Mouse (Mus musculus) MEL (cell line): ENCODE results near the gene Polr3b. TPM values are rescaled to one million over a fixed set of nuclear protein-coding genes. Genes with fewer than 3 reads are reported as not detected.

ENCODE experiments used
- DNase-seq: peaks from one replicate; pipeline ENCODE4 v3.0.0; 2011; ENCODE audit warnings: low read depth, low spot score
- H3K27ac ChIP-seq: 2 replicates; pipeline ENCODE4 v1.5.1; 2012; ENCODE audit warnings: low read depth, mild to moderate bottlenecking, control low read depth, low read length, moderate library complexity; ENCODE audit not compliant: control insufficient read depth
- H3K27me3 ChIP-seq, 2 experiments: fragments of 150-350 bp in 1 of 2; sonication (generic) in 1 of 2; 2 replicates each; pipeline ENCODE4 v1.6.1; 2012; ENCODE audit warnings: low read length in 2 of 2, mild to moderate bottlenecking in 2 of 2, improper control_type of control experiment in 1 of 2, moderate library complexity in 1 of 2; ENCODE audit not compliant: insufficient read depth in 2 of 2, control insufficient read depth in 1 of 2
- H3K36me3 ChIP-seq, 2 experiments: 2 replicates each; pipeline ENCODE4 v1.6.1; 2012 to 2014; ENCODE audit warnings: low read length in 2 of 2, improper control_type of control experiment in 1 of 2, inconsistent platforms in 1 of 2, mild to moderate bottlenecking in 1 of 2; ENCODE audit not compliant: insufficient read depth in 2 of 2, control insufficient read depth in 1 of 2
- H3K4me1 ChIP-seq, 2 experiments: fragments of 150-350 bp in 1 of 2; sonication (generic) in 1 of 2; 2 replicates each; pipeline ENCODE4 v1.6.1; 2012; ENCODE audit warnings: low read length in 2 of 2, improper control_type of control experiment in 1 of 2, mild to moderate bottlenecking in 1 of 2; ENCODE audit not compliant: insufficient read depth in 2 of 2, control insufficient read depth in 1 of 2
- H3K4me3 ChIP-seq, 2 experiments: fragments of 150-350 bp in 1 of 2; sonication (generic) in 1 of 2; 2 replicates each; pipeline ENCODE4 v1.5.1; 2012; ENCODE audit warnings: low read depth in 2 of 2, low read length in 2 of 2, mild to moderate bottlenecking in 2 of 2, moderate library complexity in 2 of 2, control low read depth in 1 of 2, improper control_type of control experiment in 1 of 2; ENCODE audit not compliant: control insufficient read depth in 1 of 2, insufficient read depth in 1 of 2
- H3K79me2 ChIP-seq: 2 replicates; pipeline ENCODE4 v1.6.1; 2012; ENCODE audit warnings: mild to moderate bottlenecking, low read length, moderate library complexity; ENCODE audit not compliant: control insufficient read depth, poor library complexity, insufficient read depth
- H3K9ac ChIP-seq: 2 replicates; pipeline ENCODE4 v1.6.1; 2012; ENCODE audit warnings: low read depth, mild to moderate bottlenecking, control low read depth, low read length, moderate library complexity; ENCODE audit not compliant: control insufficient read depth, poor library complexity, severe bottlenecking
- H3K9me3 ChIP-seq: fragments of 150-350 bp; sonication (generic); replicated peaks from 2 replicates; pipeline ENCODE4 v1.6.1; 2012; ENCODE audit warnings: mild to moderate bottlenecking, low read length, improper control_type of control experiment, moderate library complexity; ENCODE audit not compliant: insufficient read depth
- BHLHE40 ChIP-seq: IDR thresholded peaks from 2 replicates; pipeline ENCODE4 v1.6.1; 2012; ENCODE audit warnings: low read depth, mild to moderate bottlenecking, inconsistent platforms, low read length, improper control_type of control experiment, borderline replicate concordance
- CHD1 ChIP-seq: IDR thresholded peaks from 2 replicates; pipeline ENCODE4 v1.6.1; 2012; ENCODE audit warnings: low read depth, mild to moderate bottlenecking, inconsistent platforms, low read length, improper control_type of control experiment
- CHD2 ChIP-seq: IDR thresholded peaks from 2 replicates; pipeline ENCODE4 v1.6.1; 2011; ENCODE audit warnings: low read length, improper control_type of control experiment
- CTCF ChIP-seq, 3 experiments: IDR thresholded peaks in 2 of 3; conservative IDR thresholded peaks in 1 of 3; 2 replicates each; pipeline ENCODE4 v1.5.1; 2011 to 2012; ENCODE audit warnings: low read length in 3 of 3, low read depth in 2 of 3, mild to moderate bottlenecking in 2 of 3, improper control_type of control experiment in 1 of 3, inconsistent platforms in 1 of 3, mixed read lengths in 1 of 3, moderate library complexity in 1 of 3; ENCODE audit not compliant: control insufficient read depth in 1 of 3, insufficient read depth in 1 of 3, poor library complexity in 1 of 3, severe bottlenecking in 1 of 3
- E2F4 ChIP-seq: IDR thresholded peaks from 2 replicates; pipeline ENCODE4 v1.6.1; 2011; ENCODE audit warnings: low read depth, low read length, improper control_type of control experiment, borderline replicate concordance
- ELF1 ChIP-seq: IDR thresholded peaks from 2 replicates; pipeline ENCODE4 v1.6.1; 2014; ENCODE audit warnings: low read depth, mild to moderate bottlenecking, inconsistent platforms, low read length, improper control_type of control experiment, moderate library complexity
- EP300 ChIP-seq, 2 experiments: IDR thresholded peaks; 2 replicates each; pipeline ENCODE4 v1.6.1; 2011; ENCODE audit warnings: improper control_type of control experiment in 2 of 2, low read length in 2 of 2, low read depth in 1 of 2, mild to moderate bottlenecking in 1 of 2
- ETS1 ChIP-seq: IDR thresholded peaks from 2 replicates; pipeline ENCODE4 v1.6.1; 2012; ENCODE audit warnings: low read depth, mild to moderate bottlenecking, inconsistent platforms, low read length, improper control_type of control experiment, moderate library complexity
- GABPA ChIP-seq: IDR thresholded peaks from 2 replicates; pipeline ENCODE4 v1.6.1; 2012; ENCODE audit warnings: low read depth, mild to moderate bottlenecking, inconsistent platforms, low read length, improper control_type of control experiment, moderate library complexity
- GATA1 ChIP-seq: IDR thresholded peaks from 2 replicates; pipeline ENCODE4 v1.6.1; 2011; ENCODE audit warnings: low read depth, low read length, improper control_type of control experiment
- HCFC1 ChIP-seq: IDR thresholded peaks from 2 replicates; pipeline ENCODE4 v1.6.1; 2012; ENCODE audit warnings: low read depth, mild to moderate bottlenecking, inconsistent platforms, low read length, improper control_type of control experiment, moderate library complexity
- JUND ChIP-seq: IDR thresholded peaks from 2 replicates; pipeline ENCODE4 v1.6.1; 2011; ENCODE audit warnings: low read depth, mild to moderate bottlenecking, improper control_type of control experiment, low read length
- KAT2A ChIP-seq: conservative IDR thresholded peaks from 2 replicates; pipeline ENCODE4 v1.6.1; 2012; ENCODE audit warnings: low read depth, low read length, improper control_type of control experiment, inconsistent platforms
- MAFK ChIP-seq: IDR thresholded peaks from 2 replicates; pipeline ENCODE4 v1.6.1; 2011; ENCODE audit warnings: low read depth, mild to moderate bottlenecking, low read length, improper control_type of control experiment, borderline replicate concordance
- MAX ChIP-seq: IDR thresholded peaks from 2 replicates; pipeline ENCODE4 v1.6.1; 2011; ENCODE audit warnings: low read length, improper control_type of control experiment
- MEF2A ChIP-seq: IDR thresholded peaks from 2 replicates; pipeline ENCODE4 v1.6.1; 2014; ENCODE audit warnings: low read depth, mild to moderate bottlenecking, inconsistent platforms, low read length, improper control_type of control experiment; ENCODE audit not compliant: poor library complexity, insufficient replicate concordance, severe bottlenecking; ENCODE audit errors: extremely low read depth
- MXI1 ChIP-seq: IDR thresholded peaks from 2 replicates; pipeline ENCODE4 v1.6.1; 2011; ENCODE audit warnings: mild to moderate bottlenecking, low read depth, low read length, improper control_type of control experiment
- MYB ChIP-seq: IDR thresholded peaks from 2 replicates; pipeline ENCODE4 v1.6.1; 2011; ENCODE audit warnings: mild to moderate bottlenecking, low read depth, low read length, improper control_type of control experiment
- MYC ChIP-seq: IDR thresholded peaks from 2 replicates; pipeline ENCODE4 v1.6.1; 2011; ENCODE audit warnings: low read depth, mild to moderate bottlenecking, low read length, improper control_type of control experiment, moderate library complexity
- NRF1 ChIP-seq: IDR thresholded peaks from 2 replicates; pipeline ENCODE4 v1.6.1; 2014; ENCODE audit warnings: low read depth, mild to moderate bottlenecking, inconsistent platforms, low read length, improper control_type of control experiment, moderate library complexity; ENCODE audit not compliant: poor library complexity, insufficient read depth, severe bottlenecking
- POLR2A ChIP-seq, 2 experiments: IDR thresholded peaks; 2 replicates each; pipeline ENCODE4 v1.6.1; 2011 to 2012; ENCODE audit warnings: low read length in 2 of 2, mild to moderate bottlenecking in 2 of 2, control low read depth in 1 of 2, improper control_type of control experiment in 1 of 2, low read depth in 1 of 2, moderate library complexity in 1 of 2; ENCODE audit not compliant: control insufficient read depth in 1 of 2, insufficient read depth in 1 of 2, poor library complexity in 1 of 2
- POLR2AphosphoS2 ChIP-seq: IDR thresholded peaks from 2 replicates; pipeline ENCODE4 v1.6.1; 2011; ENCODE audit warnings: low read length, improper control_type of control experiment
- RCOR1 ChIP-seq: IDR thresholded peaks from 2 replicates; pipeline ENCODE4 v1.6.1; 2012; ENCODE audit warnings: low read depth, mild to moderate bottlenecking, inconsistent platforms, low read length, improper control_type of control experiment
- SIN3A ChIP-seq: IDR thresholded peaks from 2 replicates; pipeline ENCODE4 v1.6.1; 2012; ENCODE audit warnings: low read length, improper control_type of control experiment, inconsistent platforms
- TAL1 ChIP-seq: IDR thresholded peaks from 2 replicates; pipeline ENCODE4 v1.6.1; 2012; ENCODE audit warnings: mild to moderate bottlenecking, inconsistent platforms, low read length, moderate library complexity, mixed read lengths
- TBP ChIP-seq: IDR thresholded peaks from 2 replicates; pipeline ENCODE4 v1.8.0; 2011; ENCODE audit warnings: low read depth, low read length, improper control_type of control experiment
- TCF12 ChIP-seq: IDR thresholded peaks from 2 replicates; pipeline ENCODE4 v1.6.1; 2014; ENCODE audit warnings: low read depth, mild to moderate bottlenecking, inconsistent platforms, low read length, improper control_type of control experiment, moderate library complexity
- UBTF ChIP-seq: IDR thresholded peaks from 2 replicates; pipeline ENCODE4 v1.6.1; 2012; ENCODE audit warnings: low read depth, mild to moderate bottlenecking, inconsistent platforms, low read length, improper control_type of control experiment, moderate library complexity, borderline replicate concordance; ENCODE audit not compliant: insufficient read depth
- USF1 ChIP-seq: IDR thresholded peaks from 2 replicates; pipeline ENCODE4 v1.6.1; 2014; ENCODE audit warnings: low read depth, mild to moderate bottlenecking, inconsistent platforms, low read length, improper control_type of control experiment, moderate library complexity
- USF2 ChIP-seq, 2 experiments: IDR thresholded peaks; 2 replicates each; pipeline ENCODE4 v1.6.1; 2011 to 2012; ENCODE audit warnings: improper control_type of control experiment in 2 of 2, low read length in 2 of 2, borderline replicate concordance in 1 of 2, inconsistent platforms in 1 of 2, low read depth in 1 of 2, mild to moderate bottlenecking in 1 of 2; ENCODE audit not compliant: insufficient read depth in 1 of 2
- ZC3H11A ChIP-seq: IDR thresholded peaks from 2 replicates; pipeline ENCODE4 v1.6.1; 2012; ENCODE audit warnings: low read depth, mild to moderate bottlenecking, inconsistent platforms, low read length, improper control_type of control experiment
- ZKSCAN1 ChIP-seq: IDR thresholded peaks from 2 replicates; pipeline ENCODE4 v1.6.1; 2012; ENCODE audit warnings: low read depth, mild to moderate bottlenecking, inconsistent platforms, low read length, improper control_type of control experiment, moderate library complexity
- ZMIZ1 ChIP-seq: IDR thresholded peaks from 2 replicates; pipeline ENCODE4 v1.6.1; 2012; ENCODE audit warnings: low read depth, mild to moderate bottlenecking, inconsistent platforms, low read length, improper control_type of control experiment, moderate library complexity
- ZNF384 ChIP-seq: IDR thresholded peaks from 2 replicates; pipeline ENCODE4 v1.6.1; 2012; ENCODE audit warnings: low read depth, mild to moderate bottlenecking, inconsistent platforms, low read length, improper control_type of control experiment
- polyA plus RNA-seq, 2 experiments: library from polyadenylated mRNA; stranded (reverse) in 1 of 2; unstranded in 1 of 2; fragments of >175 nt in 1 of 2; fragments of >200 nt in 1 of 2; gene quantifications; 2 replicates each; pipeline versions ENCODE4 v1.2.1 to v1.2.4; 2012; ENCODE audit warnings: low replicate concordance in 2 of 2, low read depth in 1 of 2; ENCODE audit not compliant: insufficient read length in 2 of 2, insufficient read depth in 1 of 2, missing spikeins in 1 of 2
- total RNA-seq: library from RNA; depleted of rRNA; stranded (reverse); fragments of 300-350 nt; gene quantifications from 2 replicates; pipeline ENCODE4 v1.2.3, GENCODE M21; 2012; rRNA removed

Polr3b gene
- total RNA-seq: 19.8 and 20.6 TPM in 2 replicates
- 10 to 100 TPM in 1 of 2 experiments, not detected in 1; 24.2 TPM for polyA plus RNA-seq

GRCm38 (mm10) chr10:84621826-84622790, at the start of gene Polr3b:
Polr3b (plus strand) TSS chr10:84622292.
- H3K36me3 ChIP-seq: peaks cover 0 to 7% of the 10 kb centered on the region in 2 experiments; a peak in 2 of 4 replicates
- H3K9me3 ChIP-seq: no peaks in the 10 kb centered on the region
- peaks cover 2 to 4% of the 10 kb centered on the region in 2 experiments; a peak in 2 of 4 replicates for H3K4me1 ChIP-seq
- no peaks in the 10 kb centered on the region for H3K27me3 ChIP-seq
- peak within 1 kb of the TSS; percentile 92 for H3K9ac ChIP-seq
- peak; percentile 98 for DNase-seq
- peaks cover 21% of the 10 kb centered on the region for H3K79me2 ChIP-seq
- H3K4me3 ChIP-seq: peak within 1 kb of the TSS; percentile 73 to 95
- H3K27ac ChIP-seq: peak within 1 kb of the TSS; percentile 96
- TF ChIP-seq GATA1 (peak; percentile 29; the same call in 1 of the 2 replicates), POLR2AphosphoS2 (peak; percentile 90), E2F4 (no peak), CHD2 (peak; percentile 26; the same call in 1 of the 2 replicates), MEF2A (no peak), HCFC1 (peak; percentile 93), POLR2A (IDR thresholded peaks at IDR 0.05; ENCODE audit: control insufficient read depth in 1 of 2, insufficient read depth in 1 of 2, low read depth in 1 of 2, low read length in 2 of 2, poor library complexity in 1 of 2) (peak; percentile 80 to 97), UBTF (no peak), MAX (peak; percentile 95), CHD1 (no peak), TAL1 (no peak), USF1 (no peak), MAFK (no peak), ZMIZ1 (peak; percentile 93), KAT2A (peak; percentile 73), NRF1 (peak; percentile 76), MXI1 (peak; percentile 96), ZNF384 (no peak), USF2 (IDR thresholded peaks at IDR 0.05; ENCODE audit: borderline replicate concordance in 1 of 2, insufficient read depth in 1 of 2, low read depth in 1 of 2, low read length in 2 of 2) (no peak), TBP (peak; percentile 66), MYB (no peak), ZKSCAN1 (no peak), BHLHE40 (no peak), ZC3H11A (no peak; the same call in 1 of the 2 replicates), CTCF (IDR thresholded peaks at IDR 0.05 in 2 of 3, conservative IDR thresholded peaks at IDR 0.05 in 1 of 3; ENCODE audit: control insufficient read depth in 1 of 3, insufficient read depth in 1 of 3, low read depth in 2 of 3, low read length in 3 of 3, poor library complexity in 1 of 3, severe bottlenecking in 1 of 3) (peak in 1 of 3 experiments; percentile 16; a peak in 1 of 6 replicates), ELF1 (peak; percentile 97), ETS1 (peak; percentile 60), TCF12 (peak; percentile 53; the same call in 1 of the 2 replicates), EP300 (IDR thresholded peaks at IDR 0.05; ENCODE audit: low read depth in 1 of 2, low read length in 2 of 2) (0 out of 4 replicates have a peak, but pooled peaks of 1 of the 2 experiments have one; percentile 3), GABPA (no peak), RCOR1 (no peak), JUND (no peak), MYC (peak; percentile 98), SIN3A (peak; percentile 96)
